Mouse (Mus musculus): ENCODE results near the gene Gabbr2. TPM values are rescaled to one million over a fixed set of nuclear protein-coding genes. Genes with fewer than 3 reads are reported as not detected.

The Gabbr2 gene
- polyA plus RNA-seq, 1 experiment, result 3.2 TPM

DNA sequence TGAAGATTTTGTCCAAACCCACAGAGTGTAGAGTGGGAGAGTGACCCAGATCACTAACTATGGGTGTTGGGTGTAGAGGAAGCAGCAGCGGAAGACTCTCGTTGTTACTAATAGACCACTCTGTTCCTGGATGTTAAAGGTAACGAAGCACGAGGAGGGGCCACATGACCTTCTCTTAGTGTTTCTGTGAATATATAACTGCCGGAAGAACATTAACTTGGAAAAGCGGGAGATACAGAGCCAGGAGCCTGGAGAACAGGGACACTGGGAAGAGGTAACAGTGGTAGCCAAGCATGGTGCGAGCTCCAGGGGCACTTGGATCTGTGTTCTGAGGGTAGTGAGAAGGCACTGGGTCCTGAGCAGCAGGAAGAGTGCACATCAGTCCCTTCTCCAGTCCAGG is 38.7 kb downstream of the Gabbr2 start:
- TF ChIP-seq POLR2A (IDR thresholded peaks at IDR 0.05; ENCODE audit: control insufficient read depth, low read depth, low read length), result no peak
- H3K4me1 ChIP-seq (ENCODE audit: control insufficient read depth, insufficient read depth, low read length), result no peaks in the 10 kb centered on the region
- no peaks in the 10 kb centered on the region for H3K36me3 ChIP-seq (ENCODE audit: control insufficient read depth, insufficient read depth, low read length)
- H3K27me3 ChIP-seq (ENCODE audit: control insufficient read depth, insufficient read depth, low read length), result no peaks in the 10 kb centered on the region
- H3K27ac ChIP-seq (ENCODE audit: control insufficient read depth, insufficient read depth, low read depth, low read length), result no peak overlapping the region
- H3K4me3 ChIP-seq (ENCODE audit: control insufficient read depth, low read depth, low read length), result no peak overlapping the region

DNA sequence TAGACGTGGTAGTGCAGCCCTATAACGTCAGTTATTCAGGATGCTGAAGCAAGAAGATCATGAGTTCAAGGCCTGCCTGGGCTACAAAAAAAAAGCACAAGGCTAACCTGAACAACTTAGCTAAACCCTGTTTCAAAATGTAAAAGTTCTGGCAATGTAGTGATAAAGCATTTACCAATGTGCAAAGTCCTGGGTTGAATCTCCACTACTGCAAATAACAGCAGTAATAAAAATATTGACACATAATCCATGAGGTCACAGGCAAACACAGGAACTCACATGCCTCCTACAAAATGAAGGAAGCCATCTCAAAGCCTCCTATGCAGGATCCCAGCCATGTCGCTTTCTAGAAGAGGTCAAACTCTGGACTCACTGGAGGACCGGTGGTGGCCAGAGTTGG is 39.1 kb downstream of the Gabbr2 start:
- H3K4me1 ChIP-seq (ENCODE audit: control insufficient read depth, insufficient read depth, low read length), result no peaks in the 10 kb centered on the region
- H3K36me3 ChIP-seq (ENCODE audit: control insufficient read depth, insufficient read depth, low read length), result no peaks in the 10 kb centered on the region
- no peak overlapping the region for H3K27ac ChIP-seq (ENCODE audit: control insufficient read depth, insufficient read depth, low read depth, low read length)
- no peak overlapping the region for H3K4me3 ChIP-seq (ENCODE audit: control insufficient read depth, low read depth, low read length)
- H3K27me3 ChIP-seq (ENCODE audit: control insufficient read depth, insufficient read depth, low read length), result no peaks in the 10 kb centered on the region
- TF ChIP-seq POLR2A (IDR thresholded peaks at IDR 0.05; ENCODE audit: control insufficient read depth, low read depth, low read length), result no peak
- no peak for TF ChIP-seq CTCF (IDR thresholded peaks at IDR 0.05; ENCODE audit: control insufficient read depth, insufficient read depth, insufficient replicate concordance, low read depth, low read length)

DNA sequence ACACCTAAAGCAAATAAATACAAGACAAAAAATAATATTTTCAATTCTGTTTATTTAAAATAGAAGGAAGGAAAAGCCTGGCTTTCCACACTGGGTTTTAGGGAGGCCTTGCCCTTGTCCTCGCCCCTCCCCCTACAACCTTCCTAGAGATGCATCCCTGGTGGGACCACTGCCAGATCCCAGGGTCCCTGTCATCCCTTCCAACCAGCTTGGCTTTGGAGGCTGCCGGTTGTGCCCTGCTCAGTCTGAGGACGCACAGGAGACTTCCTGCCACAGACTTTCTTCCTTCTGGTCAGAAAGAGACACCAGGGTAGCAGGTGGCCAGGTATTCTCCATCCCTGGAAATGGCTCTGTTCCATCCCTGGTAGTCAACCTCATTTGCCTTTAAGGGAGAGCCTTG is 57.4 kb downstream of the Gabbr2 start:
- Histone ChIP-seq H3K27ac (ENCODE audit: control insufficient read depth, insufficient read depth, low read depth, low read length) (no peak overlapping the region), H3K27me3 (ENCODE audit: control insufficient read depth, insufficient read depth, low read length) (no peaks in the 10 kb centered on the region), H3K36me3 (ENCODE audit: control insufficient read depth, insufficient read depth, low read length) (no peaks in the 10 kb centered on the region), H3K4me1 (ENCODE audit: control insufficient read depth, insufficient read depth, low read length) (peaks cover 16% of the 10 kb centered on the region), H3K4me3 (ENCODE audit: control insufficient read depth, low read depth, low read length) (no peak overlapping the region)
- TF ChIP-seq CTCF (IDR thresholded peaks at IDR 0.05; ENCODE audit: control insufficient read depth, insufficient read depth, insufficient replicate concordance, low read depth, low read length) (no peak), POLR2A (IDR thresholded peaks at IDR 0.05; ENCODE audit: control insufficient read depth, low read depth, low read length) (no peak)

DNA sequence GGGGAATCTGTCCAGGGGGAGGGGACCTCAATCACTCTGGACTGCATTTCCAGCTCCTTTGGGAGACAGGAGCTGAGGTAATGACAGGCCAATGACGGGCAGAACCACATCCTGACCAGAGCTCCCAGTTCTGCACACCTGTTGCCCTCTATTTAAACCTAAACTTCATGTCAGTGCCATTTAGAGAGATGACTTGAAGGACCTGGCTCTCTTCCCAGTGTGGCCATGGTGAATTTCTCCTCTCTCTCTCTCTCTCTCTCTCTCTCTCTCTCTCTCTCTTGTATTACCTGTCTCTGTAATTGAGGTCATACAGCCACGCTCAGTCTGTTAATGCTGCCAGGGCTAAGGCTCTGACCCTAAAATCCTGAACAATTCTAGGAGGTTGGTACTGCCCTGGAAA is 58.1 kb downstream of the Gabbr2 start:
- H3K36me3 ChIP-seq (ENCODE audit: control insufficient read depth, insufficient read depth, low read length), result no peaks in the 10 kb centered on the region
- H3K27me3 ChIP-seq (ENCODE audit: control insufficient read depth, insufficient read depth, low read length), result no peaks in the 10 kb centered on the region
- H3K27ac ChIP-seq (ENCODE audit: control insufficient read depth, insufficient read depth, low read depth, low read length), result no peak overlapping the region
- H3K4me1 ChIP-seq (ENCODE audit: control insufficient read depth, insufficient read depth, low read length), result peaks cover 16% of the 10 kb centered on the region
- no peak overlapping the region for H3K4me3 ChIP-seq (ENCODE audit: control insufficient read depth, low read depth, low read length)
- TF ChIP-seq CTCF (IDR thresholded peaks at IDR 0.05; ENCODE audit: control insufficient read depth, insufficient read depth, insufficient replicate concordance, low read depth, low read length) (no peak), POLR2A (IDR thresholded peaks at IDR 0.05; ENCODE audit: control insufficient read depth, low read depth, low read length) (no peak)

DNA sequence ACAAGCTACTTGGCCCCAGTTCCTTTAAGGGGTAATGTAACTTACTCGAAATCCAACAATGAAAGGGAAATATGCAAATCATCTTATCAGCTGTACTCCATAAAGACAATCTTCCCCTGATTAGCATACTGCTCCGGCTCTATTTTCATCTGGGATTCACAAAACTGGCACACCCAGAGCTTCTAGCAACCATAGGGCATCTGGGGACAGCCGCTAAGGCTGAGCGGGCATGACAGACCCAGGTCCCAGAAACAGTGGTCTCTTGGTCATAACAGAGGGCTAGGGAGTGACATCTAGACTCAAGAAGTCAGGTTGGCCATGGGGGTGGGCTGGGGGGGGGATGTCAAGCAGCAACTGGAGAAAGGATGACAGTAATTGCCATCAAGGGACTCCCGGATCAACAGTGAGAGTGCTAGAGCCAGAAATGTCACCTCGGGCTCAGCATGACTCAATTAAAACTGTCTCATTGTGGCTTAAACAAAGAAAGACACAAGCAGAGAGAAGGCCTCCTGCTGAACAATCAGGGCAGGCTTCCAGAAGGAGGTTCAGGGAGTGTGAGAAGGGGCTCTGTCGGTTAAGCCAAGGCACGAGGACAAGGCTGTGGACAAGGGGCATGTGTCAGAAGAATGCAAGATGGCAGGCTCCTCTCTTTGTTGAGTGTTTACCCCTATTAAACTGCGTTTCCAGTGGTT is 59.8 kb downstream of the Gabbr2 start:
- TF ChIP-seq POLR2A (IDR thresholded peaks at IDR 0.05; ENCODE audit: control insufficient read depth, low read depth, low read length) (no peak), CTCF (IDR thresholded peaks at IDR 0.05; ENCODE audit: control insufficient read depth, insufficient read depth, insufficient replicate concordance, low read depth, low read length) (no peak)
- Histone ChIP-seq H3K4me3 (ENCODE audit: control insufficient read depth, low read depth, low read length) (no peak overlapping the region), H3K4me1 (ENCODE audit: control insufficient read depth, insufficient read depth, low read length) (peaks cover 16% of the 10 kb centered on the region), H3K27ac (ENCODE audit: control insufficient read depth, insufficient read depth, low read depth, low read length) (no peak overlapping the region), H3K36me3 (ENCODE audit: control insufficient read depth, insufficient read depth, low read length) (no peaks in the 10 kb centered on the region), H3K27me3 (ENCODE audit: control insufficient read depth, insufficient read depth, low read length) (no peaks in the 10 kb centered on the region)

DNA sequence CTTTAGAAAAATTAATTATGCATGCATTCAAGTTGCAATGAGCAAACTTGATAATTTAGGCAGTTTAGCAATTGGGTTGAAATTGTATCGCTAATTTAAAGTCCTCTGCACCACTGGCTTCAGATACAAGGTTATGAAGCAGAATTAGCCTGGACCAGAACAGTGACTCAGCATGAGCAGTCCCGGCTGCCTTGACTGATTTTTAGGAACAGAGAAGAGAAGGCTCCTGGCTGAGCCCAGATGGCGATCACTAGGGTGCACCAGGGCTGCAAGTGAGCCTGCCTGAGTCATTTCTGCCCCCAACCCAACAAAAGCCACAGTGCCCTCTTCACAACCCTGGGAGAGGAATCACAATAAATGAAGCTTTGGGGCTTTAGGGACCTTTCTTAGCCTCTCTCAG is 63.6 kb downstream of the Gabbr2 start:
- Histone ChIP-seq H3K4me1 (ENCODE audit: control insufficient read depth, insufficient read depth, low read length) (no peaks in the 10 kb centered on the region), H3K36me3 (ENCODE audit: control insufficient read depth, insufficient read depth, low read length) (no peaks in the 10 kb centered on the region), H3K4me3 (ENCODE audit: control insufficient read depth, low read depth, low read length) (no peak overlapping the region), H3K27ac (ENCODE audit: control insufficient read depth, insufficient read depth, low read depth, low read length) (no peak overlapping the region), H3K27me3 (ENCODE audit: control insufficient read depth, insufficient read depth, low read length) (no peaks in the 10 kb centered on the region)
- TF ChIP-seq POLR2A (IDR thresholded peaks at IDR 0.05; ENCODE audit: control insufficient read depth, low read depth, low read length) (no peak), CTCF (IDR thresholded peaks at IDR 0.05; ENCODE audit: control insufficient read depth, insufficient read depth, insufficient replicate concordance, low read depth, low read length) (no peak)

DNA sequence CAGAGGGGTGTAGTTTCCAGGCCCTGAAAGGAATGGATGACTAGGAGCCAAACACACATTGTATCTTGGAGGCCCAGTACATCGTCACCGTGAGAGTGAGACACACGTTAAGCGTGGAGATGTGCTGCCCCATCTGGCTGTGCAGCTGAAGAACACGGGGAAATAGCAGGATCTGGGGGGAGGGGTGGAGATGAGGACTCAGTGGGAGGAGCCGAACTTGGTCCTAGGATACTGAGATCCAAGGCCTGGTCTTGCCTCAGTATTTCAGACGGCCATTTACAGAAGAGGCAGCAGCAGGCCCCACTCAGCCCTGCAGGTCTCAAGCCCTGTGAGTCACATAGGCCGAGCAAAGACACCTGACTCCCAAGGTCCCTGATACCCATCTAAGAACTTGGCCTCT is 72.5 kb downstream of the Gabbr2 start:
- no peak overlapping the region for H3K4me3 ChIP-seq (ENCODE audit: control insufficient read depth, low read depth, low read length)
- no peaks in the 10 kb centered on the region for H3K36me3 ChIP-seq (ENCODE audit: control insufficient read depth, insufficient read depth, low read length)
- H3K27me3 ChIP-seq (ENCODE audit: control insufficient read depth, insufficient read depth, low read length), result no peaks in the 10 kb centered on the region
- TF ChIP-seq CTCF (IDR thresholded peaks at IDR 0.05; ENCODE audit: control insufficient read depth, insufficient read depth, insufficient replicate concordance, low read depth, low read length) (no peak), POLR2A (IDR thresholded peaks at IDR 0.05; ENCODE audit: control insufficient read depth, low read depth, low read length) (no peak)
- H3K27ac ChIP-seq (ENCODE audit: control insufficient read depth, insufficient read depth, low read depth, low read length), result no peak overlapping the region
- no peaks in the 10 kb centered on the region for H3K4me1 ChIP-seq (ENCODE audit: control insufficient read depth, insufficient read depth, low read length)

DNA sequence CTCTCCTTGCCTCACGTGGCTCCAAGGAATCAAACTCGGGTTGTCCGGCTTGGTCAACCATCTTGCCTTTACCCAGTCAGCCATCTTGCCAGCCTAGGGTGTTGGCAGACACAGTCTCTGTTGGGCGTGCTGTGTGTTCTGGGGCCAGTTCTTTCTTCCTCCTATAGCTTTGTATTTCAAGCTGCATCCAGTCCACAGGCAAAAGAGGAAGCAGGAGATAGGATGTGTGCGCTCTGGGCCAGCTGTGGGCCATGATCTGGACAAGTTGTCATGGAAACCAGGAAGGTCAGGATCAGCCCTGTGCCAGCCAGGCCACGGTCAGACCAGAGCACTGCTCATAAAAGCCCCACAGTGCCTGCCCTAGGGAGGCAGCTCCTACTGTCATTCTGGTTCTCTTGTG is 74.9 kb downstream of the Gabbr2 start:
- no peak overlapping the region for H3K27ac ChIP-seq (ENCODE audit: control insufficient read depth, insufficient read depth, low read depth, low read length)
- H3K4me3 ChIP-seq (ENCODE audit: control insufficient read depth, low read depth, low read length), result no peak overlapping the region
- no peaks in the 10 kb centered on the region for H3K27me3 ChIP-seq (ENCODE audit: control insufficient read depth, insufficient read depth, low read length)
- no peaks in the 10 kb centered on the region for H3K36me3 ChIP-seq (ENCODE audit: control insufficient read depth, insufficient read depth, low read length)
- TF ChIP-seq CTCF (IDR thresholded peaks at IDR 0.05; ENCODE audit: control insufficient read depth, insufficient read depth, insufficient replicate concordance, low read depth, low read length), result no peak
- no peak for TF ChIP-seq POLR2A (IDR thresholded peaks at IDR 0.05; ENCODE audit: control insufficient read depth, low read depth, low read length)
- no peaks in the 10 kb centered on the region for H3K4me1 ChIP-seq (ENCODE audit: control insufficient read depth, insufficient read depth, low read length)

Data from testis, adult 2 months (tissue).